Mouse (Mus musculus): Measurements from ENCODE around the gene Ankrd26. TPM values are rescaled to one million over a fixed set of nuclear protein-coding genes. Genes with fewer than 3 reads are reported as not detected.
A peak's percentile ranks its signal among the peaks of the same experiment; 100 is the strongest.

Ankrd26 gene
- polyA plus RNA-seq, 1 experiment from 2014 or later: 23.5 TPM

GRCm38 (mm10) chr6:118477875-118478785 is 83.9 kb downstream of the Ankrd26 start:
- H3K9me3 ChIP-seq: no peaks in the 10 kb centered on the region
- peak overlapping the region; percentile 57 for H3K4me3 ChIP-seq
- H3K9ac ChIP-seq (replicated peaks): peak overlapping the region; percentile 71
- H3K27me3 ChIP-seq: peaks cover 47% of the 10 kb centered on the region
- peak overlapping the region; percentile 84; the same call in 1 of the 2 replicates for H3K27ac ChIP-seq (replicated peaks)
- peak overlapping the region; percentile 73 for H3K4me2 ChIP-seq (replicated peaks)
- no peaks in the 10 kb centered on the region for H3K36me3 ChIP-seq
- 12% methylated on average over 10 of the region's 10 CpGs for WGBS
- ATAC-seq (ENCODE audit: low FRiP score, low read depth): no peak
- H3K4me1 ChIP-seq: peaks cover 17% of the 10 kb centered on the region

DNA sequence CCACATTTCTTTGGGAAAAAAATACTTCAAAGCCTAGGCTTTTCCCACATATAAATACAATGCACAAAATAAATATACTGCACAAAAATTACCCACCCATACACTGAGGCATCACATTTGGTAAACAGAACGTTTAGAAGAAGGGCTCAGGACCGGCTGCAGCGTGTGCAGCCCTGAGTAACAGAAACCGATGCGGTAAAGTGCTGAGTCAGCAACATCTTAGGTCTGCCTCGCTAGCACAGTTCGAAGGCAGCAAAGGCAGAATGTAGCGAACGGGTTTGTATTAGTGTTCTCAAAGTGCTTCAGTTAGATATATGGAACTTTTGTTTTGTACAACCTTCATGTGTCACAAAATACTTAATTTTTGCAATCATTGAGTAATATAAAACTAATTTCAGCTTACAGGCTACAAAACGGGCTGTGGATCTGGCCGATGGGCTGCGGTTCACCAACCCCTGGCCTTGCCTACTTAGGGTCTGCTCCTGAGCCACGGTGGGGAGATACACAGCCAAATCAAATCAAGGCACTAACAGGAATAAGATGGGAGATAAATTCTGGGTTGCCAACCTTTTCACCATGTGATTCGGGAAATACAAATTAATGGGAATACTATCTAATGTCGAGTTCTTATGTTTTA is 99.8 kb downstream of the Ankrd26 start:
- 83% methylated on average over 15 of the region's 15 CpGs for WGBS
- no peaks in the 10 kb centered on the region for H3K9me3 ChIP-seq
- ATAC-seq (ENCODE audit: low FRiP score, low read depth): no peak
- peaks cover 22% of the 10 kb centered on the region for H3K36me3 ChIP-seq
- no peak overlapping the region for H3K4me3 ChIP-seq
- no peak overlapping the region for H3K27ac ChIP-seq (replicated peaks)
- peaks cover 5% of the 10 kb centered on the region; the same call in 1 of the 2 replicates for H3K4me1 ChIP-seq
- no peak overlapping the region for H3K4me2 ChIP-seq (replicated peaks)
- peaks cover 4% of the 10 kb centered on the region; the same call in 1 of the 2 replicates for H3K27me3 ChIP-seq
- H3K9ac ChIP-seq (replicated peaks): no peak overlapping the region

DNA sequence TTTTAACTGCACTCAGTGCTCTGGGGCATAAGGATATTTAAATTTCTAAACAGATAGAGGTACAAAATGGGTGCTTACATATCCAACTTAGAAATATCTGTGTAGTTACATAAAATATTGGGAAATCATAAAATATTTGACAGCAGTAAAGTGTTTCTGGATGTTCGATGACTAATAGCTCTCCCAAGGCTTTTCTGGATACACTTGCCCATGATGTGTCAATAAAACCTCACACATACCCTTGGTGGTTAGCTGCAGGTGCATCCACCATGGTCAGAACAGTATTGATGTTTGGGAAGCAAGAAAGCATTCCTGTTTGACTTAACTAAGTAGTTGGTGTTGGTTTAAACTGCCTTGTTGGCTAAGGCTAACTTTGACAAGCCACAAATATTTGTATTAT is 104.3 kb downstream of the Ankrd26 start:
- ATAC-seq (ENCODE audit: low FRiP score, low read depth): no peak

DNA sequence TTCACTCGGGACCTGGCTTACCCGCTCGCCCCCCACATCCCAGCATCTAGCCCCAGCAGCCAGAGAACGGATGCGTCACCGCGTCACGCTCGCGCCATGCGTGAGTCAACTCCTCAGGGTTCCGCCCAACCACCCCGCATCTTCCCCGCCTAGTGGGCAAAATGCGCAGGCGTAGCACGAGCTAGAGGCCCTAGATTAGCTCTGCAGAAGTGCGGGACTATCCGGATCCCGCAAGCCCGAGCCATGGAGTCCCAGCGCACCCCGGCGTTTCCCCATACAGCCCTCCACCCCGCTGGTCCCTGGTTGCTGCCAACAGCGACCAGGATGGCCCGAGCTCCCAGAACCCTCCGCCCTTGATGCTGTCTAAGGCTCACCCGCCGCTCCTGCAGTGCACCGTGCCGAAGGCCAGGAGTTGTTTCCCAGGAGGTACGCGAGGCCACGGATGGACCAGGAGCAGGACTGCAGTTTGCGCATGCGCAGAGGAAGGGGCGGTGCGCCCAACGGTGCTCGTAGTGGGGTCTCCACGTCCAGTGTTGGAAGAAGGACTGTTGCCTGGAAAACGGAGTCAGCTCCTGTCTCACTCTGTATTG is 106.9 kb downstream of the Ankrd26 start, which contains the start of gene Zfp248:
TSS of gene Zfp248 (minus strand) at position 487 of the 590 bp plus-strand sequence.
- H3K36me3 ChIP-seq: no peaks in the 10 kb centered on the region; the same call in 1 of the 2 replicates
- peak; percentile 97 for ATAC-seq (ENCODE audit: low FRiP score, low read depth)
- H3K27me3 ChIP-seq: no peaks in the 10 kb centered on the region
- H3K4me1 ChIP-seq: peaks cover 14% of the 10 kb centered on the region
- WGBS: under 1% methylated on average over 43 of the region's 43 CpGs
- H3K9me3 ChIP-seq: no peaks in the 10 kb centered on the region
- H3K9ac ChIP-seq (replicated peaks): peak within 1 kb of the TSS; percentile 77
- H3K4me3 ChIP-seq: peak within 1 kb of the TSS; percentile 59
- peak within 1 kb of the TSS; percentile 67 for H3K4me2 ChIP-seq (replicated peaks)
- peak within 1 kb of the TSS; percentile 93 for H3K27ac ChIP-seq (replicated peaks)

More for the DNA sequence above, 104.3 kb downstream of the Ankrd26 start:
- Histone ChIP-seq H3K27ac (replicated peaks) (no peak overlapping the region), H3K9ac (replicated peaks) (no peak overlapping the region), H3K9me3 (no peaks in the 10 kb centered on the region), H3K4me1 (peaks cover 14% of the 10 kb centered on the region), H3K4me3 (no peak overlapping the region), H3K36me3 (no peaks in the 10 kb centered on the region), H3K4me2 (replicated peaks) (no peak overlapping the region), H3K27me3 (no peaks in the 10 kb centered on the region)
- WGBS: 97% methylated on average over 1 of the region's 1 CpGs

DNA sequence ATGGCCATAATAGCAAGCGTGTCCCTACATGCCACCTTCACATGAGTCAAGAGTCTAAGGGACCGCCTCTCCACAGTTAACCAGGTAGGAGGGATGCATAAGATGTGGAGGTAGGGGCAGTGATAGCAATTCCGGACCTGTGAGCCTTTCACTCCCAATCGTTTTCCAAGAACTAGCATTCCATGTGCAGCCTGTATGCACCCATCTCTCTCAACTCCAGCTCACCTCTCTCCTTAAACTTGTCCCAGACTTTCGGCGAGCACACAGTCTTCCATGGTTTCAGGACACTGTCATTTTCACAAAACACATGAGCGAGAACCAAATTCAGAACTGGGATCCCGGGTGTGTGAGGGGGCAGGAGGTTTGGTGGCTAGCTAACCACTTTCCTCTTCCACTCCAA is 107.6 kb downstream of the Ankrd26 start:
- peak overlapping the region; percentile 93; the same call in 1 of the 2 replicates for H3K27ac ChIP-seq (replicated peaks)
- peaks cover 14% of the 10 kb centered on the region for H3K4me1 ChIP-seq
- H3K9ac ChIP-seq (replicated peaks): peak overlapping the region; percentile 77
- no peak for ATAC-seq (ENCODE audit: low FRiP score, low read depth)
- H3K36me3 ChIP-seq: no peaks in the 10 kb centered on the region; the same call in 1 of the 2 replicates
- 57% methylated on average over 8 of the region's 8 CpGs for WGBS
- peak overlapping the region; percentile 59 for H3K4me3 ChIP-seq
- peak overlapping the region; percentile 67 for H3K4me2 ChIP-seq (replicated peaks)
- H3K27me3 ChIP-seq: no peaks in the 10 kb centered on the region
- no peaks in the 10 kb centered on the region for H3K9me3 ChIP-seq

Other genes with a start within 250 kb of the Ankrd26 start
- 42.5 and 43.3 TPM in 2 replicates for gene Bms1, start 142.8 kb downstream of the Ankrd26 start, polyA plus RNA-seq (2016; fragmentation: Nextera tagmentation; extraction: Ambion mirVana)
- 13.9 and 14.9 TPM in 2 replicates for gene Zfp248, start 106.7 kb downstream of the Ankrd26 start, polyA plus RNA-seq (2016; fragmentation: Nextera tagmentation; extraction: Ambion mirVana)
- gene Zfp9, start 82.9 kb downstream of the Ankrd26 start, polyA plus RNA-seq (2016; fragmentation: Nextera tagmentation; extraction: Ambion mirVana): 10.5 and 11.0 TPM in 2 replicates